ENCODE assay signal across 13 mouse cellular contexts in the genomic region with DNA sequence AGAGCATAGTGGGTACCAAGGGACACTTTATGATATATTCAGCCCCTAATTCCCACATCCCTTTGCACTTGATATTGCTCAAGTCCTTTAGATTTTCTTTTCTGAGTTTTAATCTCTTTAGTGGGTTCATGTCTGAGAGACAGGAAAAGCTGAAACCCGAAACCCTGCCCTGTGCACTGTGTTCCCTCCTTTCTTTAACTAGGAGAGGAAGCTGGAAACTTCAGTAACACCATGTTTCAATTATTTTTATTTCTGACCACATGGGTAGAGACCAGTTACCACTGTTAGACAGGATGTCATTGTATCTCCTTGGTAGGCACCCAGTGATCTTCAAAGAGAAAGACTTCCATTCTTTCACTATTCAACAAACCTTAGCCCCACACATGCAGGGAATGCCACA.
"Had no signal": no experiment of that assay in that cellular context is flagged by ENCODE, and none has a peak within 500 bp of the region (broad histone marks: within the 10 kb centered on the region; RNA-seq: fewer than 3 reads in every experiment).

No protein-coding gene starts in this region.

- H3K27ac ChIP-seq: kidney, embryonic 15.5 days; limb, embryonic 15.5 days; liver, embryonic 12.5 days; lung, embryonic 15.5 days; macrophage; midbrain, embryonic 13.5 days; neural tube, embryonic 12.5 days; stomach, embryonic 15.5 days had no signal

- H3K4me3 ChIP-seq: kidney, embryonic 15.5 days; limb, embryonic 15.5 days; liver, embryonic 12.5 days; lung, embryonic 15.5 days; megakaryocyte, embryonic 14.5 days; midbrain, embryonic 13.5 days; neural tube, embryonic 12.5 days; stomach, embryonic 15.5 days had no signal

- H3K36me3 ChIP-seq: kidney, embryonic 15.5 days; limb, embryonic 15.5 days; liver, embryonic 12.5 days; lung, embryonic 15.5 days; midbrain, embryonic 13.5 days; neural tube, embryonic 12.5 days; stomach, embryonic 15.5 days had no signal

- DNase-seq: kidney, postnatal 14 days; left cerebral cortex, postnatal 4 days; lung, postnatal 14 days; thymus, postnatal 36 days had no signal

- H3K9me3 ChIP-seq: kidney, embryonic 15.5 days; limb, embryonic 15.5 days; liver, embryonic 12.5 days; lung, embryonic 15.5 days; midbrain, embryonic 13.5 days; neural tube, embryonic 12.5 days; stomach, embryonic 15.5 days had no signal

- H3K27me3 ChIP-seq: kidney, embryonic 15.5 days; limb, embryonic 15.5 days; liver, embryonic 12.5 days; lung, embryonic 15.5 days; megakaryocyte, embryonic 14.5 days; midbrain, embryonic 13.5 days; neural tube, embryonic 12.5 days; stomach, embryonic 15.5 days had no signal

- ATAC-seq: liver, embryonic 12.5 days; midbrain, embryonic 13.5 days had no signal

- H3K4me2 ChIP-seq: kidney, embryonic 15.5 days; limb, embryonic 15.5 days; liver, embryonic 12.5 days; lung, embryonic 15.5 days; midbrain, embryonic 13.5 days; neural tube, embryonic 12.5 days; stomach, embryonic 15.5 days had no signal

- H3K4me1 ChIP-seq: kidney, embryonic 15.5 days; limb, embryonic 15.5 days; liver, embryonic 12.5 days; lung, embryonic 15.5 days; megakaryocyte, embryonic 14.5 days; midbrain, embryonic 13.5 days; neural tube, embryonic 12.5 days; stomach, embryonic 15.5 days had no signal

- H3K9ac ChIP-seq: kidney, embryonic 15.5 days; limb, embryonic 15.5 days; liver, embryonic 12.5 days; lung, embryonic 15.5 days; midbrain, embryonic 13.5 days; neural tube, embryonic 12.5 days; stomach, embryonic 15.5 days had no signal
